Mouse (Mus musculus) spleen, adult 2 months (tissue): ENCODE measurements around the gene Plg. TPM values are rescaled to one million over a fixed set of nuclear protein-coding genes. Genes with fewer than 3 reads are reported as not detected.

Source experiments
- DNase-seq, 2 experiments: peaks; one replicate each; pipeline versions ENCODE4 v3.0.0 to v3.0.0-alpha.2; 2012 to 2021; ENCODE audit warnings: low spot score in 2 of 2, low read depth in 1 of 2
- H3K27ac ChIP-seq: fragments of 200-500 bp; 2 replicates; pipeline ENCODE4 v1.5.1; 2012; ENCODE audit warnings: low read length, inconsistent platforms; ENCODE audit not compliant: insufficient read depth
- H3K27me3 ChIP-seq: fragments of 200-500 bp; 2 replicates; pipeline ENCODE4 v1.6.1; 2012; ENCODE audit warnings: mild to moderate bottlenecking, moderate library complexity, low read length, inconsistent platforms; ENCODE audit not compliant: control insufficient read depth, insufficient read depth
- H3K36me3 ChIP-seq: fragments of 200-500 bp; 2 replicates; pipeline ENCODE4 v1.6.1; 2012; ENCODE audit warnings: mild to moderate bottlenecking, low read length, inconsistent platforms; ENCODE audit not compliant: control insufficient read depth, insufficient read depth
- H3K4me1 ChIP-seq: fragments of 200-500 bp; 2 replicates; pipeline ENCODE4 v1.6.1; 2011; ENCODE audit warnings: inconsistent platforms; ENCODE audit not compliant: control insufficient read depth, insufficient read depth, insufficient read length
- H3K4me3 ChIP-seq: fragments of 200-500 bp; 2 replicates; pipeline ENCODE4 v1.5.1; 2011; ENCODE audit warnings: mild to moderate bottlenecking, inconsistent platforms; ENCODE audit not compliant: insufficient read depth, insufficient read length; ENCODE audit errors: extremely low read depth
- CTCF ChIP-seq: fragments of 200-500 bp; IDR thresholded peaks from 2 replicates; pipeline ENCODE4 v1.5.1; 2011; ENCODE audit warnings: mild to moderate bottlenecking, inconsistent platforms; ENCODE audit not compliant: insufficient read depth, insufficient read length, insufficient replicate concordance; ENCODE audit errors: extremely low read depth
- POLR2A ChIP-seq: fragments of 200-500 bp; IDR thresholded peaks from 2 replicates; pipeline ENCODE4 v1.6.1; 2011; ENCODE audit warnings: low read depth, low read length, inconsistent platforms
- WGBS: fragments of 180-500 bp; shearing (Covaris S2); methylation state at CpG from one replicate; pipeline ENCODE4 v1.1.7; 2018; 5-methylcytosine and 5-hydroxymethylcytosine counted together
- polyA plus RNA-seq: library from polyadenylated mRNA; depleted of rRNA; stranded (reverse); fragments of >200 nt; gene quantifications from 2 replicates; pipeline ENCODE4 v1.2.3, GENCODE M21; 2012

Gene Plg
- polyA plus RNA-seq, 1 experiment, result 0.07 TPM

DNA sequence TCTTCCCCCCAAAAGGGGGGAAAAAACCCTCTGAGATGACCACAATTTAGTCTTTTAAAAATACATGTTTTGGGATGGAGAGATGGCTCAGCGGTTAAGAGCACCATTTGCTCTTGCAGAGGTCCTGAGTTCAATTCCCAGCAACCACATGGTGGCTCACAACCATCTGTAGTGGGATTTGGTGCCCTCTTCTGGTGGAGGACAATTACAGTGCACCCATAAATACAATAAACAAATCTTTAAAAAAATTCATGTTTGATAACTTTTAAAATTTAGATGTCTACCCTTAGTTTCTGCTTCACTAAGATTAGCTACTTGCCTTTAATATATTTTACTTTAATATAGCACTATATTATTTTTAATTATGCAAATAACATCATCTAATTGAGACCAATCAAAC lies 43.7 kb downstream of the Plg start:
- Histone ChIP-seq H3K4me1 (no peaks in the 10 kb centered on the region), H3K36me3 (no peaks in the 10 kb centered on the region), H3K27ac (no peak overlapping the region), H3K4me3 (no peak overlapping the region), H3K27me3 (no peaks in the 10 kb centered on the region)
- DNase-seq, result no peak
- 96% methylated on average over 1 of the region's 1 CpGs for whole genome bisulfite sequencing
- TF ChIP-seq POLR2A, result no peak
- no peak for TF ChIP-seq CTCF

DNA sequence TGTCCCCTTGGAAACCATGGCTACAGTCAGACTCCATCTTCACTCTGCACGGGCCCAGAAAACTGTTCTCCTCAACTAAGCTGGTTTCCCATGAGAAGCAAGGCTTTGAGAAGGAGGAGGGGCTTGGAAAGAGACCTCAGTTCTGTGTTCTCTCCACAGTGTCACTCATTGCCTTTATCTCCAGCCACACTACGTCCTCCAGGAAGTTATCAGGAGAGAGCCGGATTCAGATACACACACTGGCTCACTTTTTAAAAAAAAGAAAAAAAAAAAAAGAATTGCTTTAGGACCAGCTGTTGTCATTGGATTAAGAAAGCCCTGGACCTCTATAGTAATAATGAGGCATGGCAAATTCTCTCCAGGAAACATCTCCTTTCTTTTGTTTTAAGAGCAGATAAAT lies 48.7 kb downstream of the Plg start:
- DNase-seq, result no peak
- TF ChIP-seq CTCF (no peak), POLR2A (no peak)
- Histone ChIP-seq H3K4me1 (no peaks in the 10 kb centered on the region), H3K36me3 (no peaks in the 10 kb centered on the region), H3K27me3 (no peaks in the 10 kb centered on the region), H3K27ac (no peak overlapping the region), H3K4me3 (no peak overlapping the region)
- WGBS, result 62% methylated on average over 3 of the region's 3 CpGs

DNA sequence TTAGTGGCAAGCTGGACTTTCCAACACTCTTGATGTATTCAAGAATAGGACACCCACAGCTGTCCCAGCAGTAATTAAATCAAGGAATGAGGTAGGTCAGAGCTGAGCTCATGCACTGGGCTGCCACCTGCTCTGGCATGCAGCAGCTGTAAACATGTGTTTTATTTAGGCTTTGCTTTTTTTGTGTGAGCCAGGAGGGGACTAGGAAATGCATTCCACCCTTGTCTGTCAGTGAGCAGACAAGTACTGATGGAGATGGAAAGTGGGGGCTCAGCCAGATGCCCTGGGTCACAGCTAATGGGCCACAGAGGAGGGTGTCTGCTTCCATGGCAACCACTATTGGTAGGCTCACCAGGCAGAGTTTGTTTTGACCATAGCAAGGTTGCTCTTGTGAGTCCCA lies 50.0 kb downstream of the Plg start:
- Histone ChIP-seq H3K4me3 (no peak overlapping the region), H3K36me3 (no peaks in the 10 kb centered on the region), H3K27me3 (no peaks in the 10 kb centered on the region), H3K4me1 (no peaks in the 10 kb centered on the region), H3K27ac (no peak overlapping the region)
- TF ChIP-seq POLR2A, result no peak
- TF ChIP-seq CTCF, result no peak
- DNase-seq, result no peak

DNA sequence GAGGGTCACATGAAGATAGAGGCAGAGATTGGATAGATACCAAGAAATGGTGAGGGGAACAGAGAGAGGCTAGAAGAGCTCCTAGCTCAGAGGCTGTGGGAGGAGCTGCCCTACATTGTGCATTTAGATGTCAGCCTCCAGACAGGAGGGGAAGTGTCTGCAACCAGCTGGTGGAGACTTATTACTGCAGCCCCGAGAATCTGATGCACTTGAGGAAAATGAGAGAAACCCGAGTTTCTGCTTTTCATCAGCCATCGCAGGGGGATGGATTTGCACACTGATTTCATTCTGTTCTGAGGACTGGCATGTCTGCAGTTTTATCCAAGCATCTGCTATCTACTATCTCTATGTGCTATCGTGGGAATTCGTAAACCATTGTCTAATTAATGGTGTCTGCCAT lies 53.3 kb downstream of the Plg start:
- H3K36me3 ChIP-seq, result no peaks in the 10 kb centered on the region
- 61% methylated on average over 5 of the region's 5 CpGs for WGBS
- no peaks in the 10 kb centered on the region for H3K4me1 ChIP-seq
- no peaks in the 10 kb centered on the region for H3K27me3 ChIP-seq
- H3K27ac ChIP-seq, result no peak overlapping the region
- TF ChIP-seq CTCF, result no peak
- H3K4me3 ChIP-seq, result no peak overlapping the region
- no peak for DNase-seq

DNA sequence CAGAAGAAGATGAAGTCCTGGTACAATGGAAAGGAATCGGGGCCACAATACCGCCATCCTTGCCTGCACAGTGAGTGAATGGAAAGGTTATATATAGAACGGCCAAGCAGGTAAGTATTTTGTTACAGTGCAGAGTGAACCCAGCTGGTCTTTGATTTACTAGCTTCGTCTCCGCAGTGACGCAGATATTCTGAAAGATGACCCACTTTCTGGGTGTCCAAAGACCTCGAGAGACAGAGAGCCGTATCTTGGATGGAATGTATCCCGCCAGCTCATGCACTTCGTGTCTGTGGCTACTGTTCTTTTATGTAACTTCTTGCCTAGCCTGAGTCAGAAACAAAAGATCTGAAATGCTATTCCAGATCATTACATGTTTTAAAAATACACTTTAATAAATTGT lies 59.4 kb downstream of the Plg start:
- no peak overlapping the region for H3K4me3 ChIP-seq
- H3K36me3 ChIP-seq, result no peaks in the 10 kb centered on the region
- H3K27ac ChIP-seq, result no peak overlapping the region
- 90% methylated on average over 10 of the region's 10 CpGs for WGBS
- H3K27me3 ChIP-seq, result no peaks in the 10 kb centered on the region
- no peak for TF ChIP-seq CTCF
- no peak for TF ChIP-seq POLR2A
- DNase-seq, result no peak
- no peaks in the 10 kb centered on the region for H3K4me1 ChIP-seq

DNA sequence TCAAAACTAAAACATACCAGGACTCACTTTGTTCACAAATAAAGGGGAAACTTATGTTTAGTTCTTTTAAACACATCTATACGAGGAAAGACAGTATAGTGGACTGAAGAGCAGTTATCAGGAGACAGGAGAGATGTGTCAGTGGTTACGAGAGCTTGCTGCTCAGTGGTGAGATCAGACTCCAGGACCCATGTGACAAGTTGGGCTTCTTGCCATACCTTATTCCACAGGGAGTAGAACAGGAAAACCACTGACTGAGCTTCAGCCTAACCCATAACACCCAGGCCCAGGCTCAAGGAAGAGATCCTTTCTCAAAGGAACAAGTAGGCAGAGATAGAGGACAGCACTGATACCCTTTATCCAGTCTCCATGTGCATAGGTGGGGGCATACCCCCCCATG lies 66.2 kb downstream of the Plg start:
- Histone ChIP-seq H3K27ac (no peak overlapping the region), H3K27me3 (no peaks in the 10 kb centered on the region), H3K36me3 (no peaks in the 10 kb centered on the region), H3K4me1 (no peaks in the 10 kb centered on the region), H3K4me3 (no peak overlapping the region)
- no peak for DNase-seq
- WGBS, result 50% methylated on average over 2 of the region's 2 CpGs
- no peak for TF ChIP-seq POLR2A
- TF ChIP-seq CTCF, result no peak

DNA sequence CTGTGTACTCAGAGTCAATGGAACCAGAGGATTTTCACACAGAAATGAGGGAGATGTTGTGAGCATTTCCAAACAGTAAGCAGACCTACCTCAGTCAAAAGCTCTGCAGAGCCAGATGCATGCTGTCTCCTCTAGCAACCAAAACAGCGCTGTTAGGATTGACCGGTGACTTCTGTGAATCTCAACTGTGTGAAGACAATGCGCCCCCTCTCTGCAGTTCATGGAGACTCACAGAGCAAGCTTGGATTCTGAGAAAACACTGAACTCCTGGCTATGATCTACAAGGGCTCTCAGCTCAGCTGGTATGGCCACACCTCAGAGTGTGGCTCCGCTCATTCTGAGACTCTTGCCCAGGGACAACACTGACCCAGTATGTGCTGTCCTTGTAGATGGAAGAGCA lies 72.8 kb downstream of the Plg start:
- no peak for TF ChIP-seq POLR2A
- no peak for TF ChIP-seq CTCF
- WGBS, result 86% methylated on average over 4 of the region's 4 CpGs
- H3K36me3 ChIP-seq, result no peaks in the 10 kb centered on the region
- H3K27ac ChIP-seq, result no peak overlapping the region
- no peak for DNase-seq
- H3K4me1 ChIP-seq, result no peaks in the 10 kb centered on the region
- H3K27me3 ChIP-seq, result no peaks in the 10 kb centered on the region
- no peak overlapping the region for H3K4me3 ChIP-seq

DNA sequence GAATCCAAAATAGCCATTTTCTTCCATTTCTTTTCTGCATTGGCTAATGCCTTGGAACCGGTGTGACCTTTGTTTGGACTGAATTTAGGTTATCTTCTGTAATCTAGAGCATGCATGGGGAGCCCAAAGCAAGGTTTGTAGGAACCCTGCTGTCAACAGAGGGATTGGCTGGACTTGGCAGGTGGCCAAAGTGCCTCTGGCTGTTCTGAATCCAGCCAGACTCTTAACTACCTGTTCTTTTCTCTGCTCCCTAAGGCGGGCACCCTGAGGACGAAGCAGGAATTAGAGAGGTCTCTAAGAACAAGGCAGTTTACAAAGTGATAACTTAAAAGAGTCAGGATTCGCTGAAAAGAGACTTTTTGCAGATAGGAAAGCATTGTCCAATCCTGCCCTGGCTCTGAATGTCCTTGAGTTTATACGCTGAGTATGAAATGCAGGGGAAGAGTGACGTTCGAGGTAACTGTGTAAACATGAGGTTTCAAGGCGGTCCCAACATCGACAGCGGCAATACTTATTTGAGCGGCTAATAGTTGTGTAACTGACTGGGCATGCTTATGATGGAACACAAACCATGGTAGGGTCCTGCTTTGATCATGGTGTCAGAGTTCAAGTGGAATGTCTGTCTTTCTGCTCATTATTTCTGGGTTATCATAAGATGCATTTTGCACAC lies 74.6 kb downstream of the Plg start:
- DNase-seq, result no peak
- no peaks in the 10 kb centered on the region for H3K27me3 ChIP-seq
- no peaks in the 10 kb centered on the region for H3K36me3 ChIP-seq
- WGBS, result 91% methylated on average over 11 of the region's 11 CpGs
- H3K4me3 ChIP-seq, result no peak overlapping the region
- no peaks in the 10 kb centered on the region for H3K4me1 ChIP-seq
- H3K27ac ChIP-seq, result no peak overlapping the region
- TF ChIP-seq POLR2A, result no peak
